In the genomic region with DNA sequence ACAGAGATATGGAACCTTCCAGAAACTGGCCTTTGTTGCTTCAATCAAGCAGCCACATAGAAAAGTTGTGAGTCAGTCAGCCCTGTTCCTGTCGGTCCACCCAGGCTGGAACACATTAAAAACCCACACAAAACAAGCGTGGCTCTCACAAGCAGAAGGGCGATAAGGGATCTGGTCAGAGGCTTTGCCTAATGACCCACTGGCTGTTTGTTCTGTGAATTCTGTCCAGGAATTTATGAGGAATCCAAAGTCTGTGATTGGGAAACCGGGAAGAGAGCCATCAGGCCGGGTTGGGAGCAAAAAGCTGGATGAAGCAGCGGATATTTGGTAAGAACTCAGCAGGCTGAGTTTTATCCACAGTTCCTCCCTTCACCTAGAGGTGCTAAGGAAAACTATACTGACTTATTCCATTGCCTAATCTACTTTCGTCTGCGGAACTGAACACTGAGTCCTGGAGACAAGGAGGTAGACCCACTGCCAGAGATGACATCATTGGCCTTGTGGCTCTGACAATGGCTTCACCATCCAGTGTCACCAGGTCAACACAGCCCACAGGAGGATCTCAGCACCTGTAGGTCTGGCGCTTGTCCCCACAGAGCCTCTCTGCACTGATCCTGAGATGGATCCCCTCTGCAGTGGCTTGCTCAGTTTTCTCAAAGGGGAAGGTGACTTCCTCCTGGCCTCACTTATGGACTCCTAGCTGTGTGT, we compare ENCODE assay signal across 10 mouse cellular contexts.
DNase-seq lines count a peak whose midpoint lies in the region; ATAC-seq and TF ChIP-seq lines count a peak whose summit lies in the region.
"Had no signal": no experiment of that assay in that cellular context is flagged by ENCODE, and none has a peak within 500 bp of the region (broad histone marks: within the 10 kb centered on the region; RNA-seq: fewer than 3 reads in every experiment).

No protein-coding gene starts in this region.

- TF ChIP-seq EP300 in heart, postnatal 0 days (IDR thresholded peaks at IDR 0.05; ENCODE audit: low read depth), result no peak; the same call in 1 of the 2 replicates

- no peaks in the 10 kb centered on the region for H3K27me3 ChIP-seq in heart, postnatal 0 days (ENCODE audit: control insufficient read depth, insufficient read depth, low read length)
- no peaks in the 10 kb centered on the region for H3K27me3 ChIP-seq in lung, embryonic 16.5 days (ENCODE audit: control insufficient read depth, insufficient read depth, low read depth, low read length)
- H3K27me3 ChIP-seq in forebrain, embryonic 16.5 days (replicated peaks; ENCODE audit: control insufficient read depth, insufficient read depth, low read length), result 0 out of 2 replicates have a peak, but pooled peaks cover 2% of the 10 kb centered on the region

- H3K36me3 ChIP-seq in heart, postnatal 0 days (replicated peaks; ENCODE audit: control insufficient read depth, insufficient read depth, low read length), result no peaks in the 10 kb centered on the region
- H3K36me3 ChIP-seq in lung, embryonic 16.5 days (ENCODE audit: control insufficient read depth, insufficient read depth, low read length), result no peaks in the 10 kb centered on the region
- no peaks in the 10 kb centered on the region for H3K36me3 ChIP-seq in forebrain, embryonic 16.5 days (ENCODE audit: control insufficient read depth, insufficient read depth)

- TF ChIP-seq POLR2A in embryonic fibroblast, embryonic 13.5 days (IDR thresholded peaks at IDR 0.05; ENCODE audit: low read depth, low read length), result no peak; the same call in 1 of the 2 replicates

- TF ChIP-seq CTCF in embryonic fibroblast, embryonic 13.5 days (IDR thresholded peaks at IDR 0.05; ENCODE audit: borderline replicate concordance, insufficient read depth, low read length), result no peak
- TF ChIP-seq CTCF in heart, postnatal 0 days (IDR thresholded peaks at IDR 0.05; ENCODE audit: low read depth), result no peak

- H3K9ac ChIP-seq in heart, postnatal 0 days (replicated peaks; ENCODE audit: low read depth, low read length), result no peak overlapping the region
- H3K9ac ChIP-seq in lung, embryonic 16.5 days (ENCODE audit: low read length), result no peak overlapping the region
- no peak overlapping the region for H3K9ac ChIP-seq in forebrain, embryonic 16.5 days (replicated peaks; ENCODE audit: low read depth, low read length)

- peak; percentile 64 for ATAC-seq in heart, postnatal 0 days (ENCODE audit: insufficient read depth, low read depth)
- peak; percentile 82 for ATAC-seq in lung, embryonic 16.5 days (ENCODE audit: low read depth)
- ATAC-seq in forebrain, embryonic 16.5 days, result no peak

- peaks cover 6% of the 10 kb centered on the region for H3K4me1 ChIP-seq in embryonic fibroblast, embryonic 13.5 days (ENCODE audit: control insufficient read depth, insufficient read depth, low read length)
- no peaks in the 10 kb centered on the region for H3K4me1 ChIP-seq in heart, postnatal 0 days (ENCODE audit: control insufficient read depth, insufficient read depth)
- peaks cover 7% of the 10 kb centered on the region for H3K4me1 ChIP-seq in lung, embryonic 16.5 days (replicated peaks; ENCODE audit: control insufficient read depth, insufficient read depth, low read length)
- peaks cover 5% of the 10 kb centered on the region for H3K4me1 ChIP-seq in forebrain, embryonic 16.5 days (replicated peaks; ENCODE audit: control insufficient read depth, insufficient read depth, low read length)

- H3K27ac ChIP-seq in embryonic fibroblast, embryonic 13.5 days (ENCODE audit: insufficient read depth, low read length), result peak overlapping the region; percentile 96
- H3K27ac ChIP-seq in heart, postnatal 0 days (ENCODE audit: low read depth), result peak overlapping the region; percentile 71
- H3K27ac ChIP-seq in lung, embryonic 16.5 days (ENCODE audit: low read length), result peak overlapping the region; percentile 70
- no peak overlapping the region for H3K27ac ChIP-seq in forebrain, embryonic 16.5 days (ENCODE audit: low read length)

- no peak overlapping the region for H3K4me2 ChIP-seq in heart, postnatal 0 days (ENCODE audit: low read depth, low read length)
- H3K4me2 ChIP-seq in lung, embryonic 16.5 days (ENCODE audit: low read depth, low read length), result no peak overlapping the region
- no peak overlapping the region for H3K4me2 ChIP-seq in forebrain, embryonic 16.5 days (ENCODE audit: low read length)

- DNase-seq in adrenal gland, adult (ENCODE audit: inconsistent age in 2 of 2, low spot score in 1 of 2), result peak; percentile 24 to 57
- DNase-seq in adrenal gland, adult 8-10 months, result no peak
- peak; percentile 62 for DNase-seq in heart, postnatal 0 days (ENCODE audit: low spot score)
- DNase-seq in right cerebral cortex, postnatal 14 days, result no peak
- no peak for DNase-seq in frontal cortex, postnatal 10 days (ENCODE audit: low spot score in 2 of 2)
- DNase-seq: right cerebral cortex, adult 18-20 months had no signal

- H3K4me3 ChIP-seq in embryonic fibroblast, embryonic 13.5 days (ENCODE audit: insufficient read depth, low read length), result no peak overlapping the region
- H3K4me3 ChIP-seq in heart, postnatal 0 days (ENCODE audit: low read depth, low read length), result no peak overlapping the region
- no peak overlapping the region for H3K4me3 ChIP-seq in lung, embryonic 16.5 days (ENCODE audit: low read length)
- H3K4me3 ChIP-seq in forebrain, embryonic 16.5 days (replicated peaks; ENCODE audit: low read length), result no peak overlapping the region
- H3K4me3 ChIP-seq: megakaryocyte, embryonic 14.5 days had no signal

- H3K9me3 ChIP-seq in heart, postnatal 0 days (replicated peaks; ENCODE audit: control insufficient read depth, low read length), result no peaks in the 10 kb centered on the region
- peaks cover 4% of the 10 kb centered on the region; the same call in 1 of the 2 replicates for H3K9me3 ChIP-seq in lung, embryonic 16.5 days (ENCODE audit: control insufficient read depth, low read length)
- H3K9me3 ChIP-seq in forebrain, embryonic 16.5 days (ENCODE audit: control insufficient read depth, low read length), result peaks cover 4% of the 10 kb centered on the region

- WGBS in heart, postnatal 0 days, result 54% methylated on average over 9 of the region's 9 CpGs
- 54% methylated on average over 9 of the region's 9 CpGs for WGBS in lung, embryonic 16.5 days
- WGBS in forebrain, embryonic 16.5 days, result 85% methylated on average over 9 of the region's 9 CpGs

Comparison
In these comparisons a context has a peak if more than half of its experiments do, and no peak if none do; other contexts are left out.
1. DNase-seq: peak in adrenal gland, adult (2 of 2) and heart, postnatal 0 days (single experiment); none in adrenal gland, adult 8-10 months (single experiment), right cerebral cortex, postnatal 14 days (single experiment) and frontal cortex, postnatal 10 days (0 of 2).